Mouse (Mus musculus) megakaryocyte, embryonic 14.5 days (primary cell): ENCODE results near the gene Platr17.
"Not testable (repeated sequence)": the region's sequence is repeated elsewhere in the genome, so short reads cannot be mapped to it uniquely, and the experiment has no call there.

Experiments
- FLI1 ChIP-seq: IDR thresholded peaks from 2 replicates; pipeline ENCODE4 v1.6.1; 2012; ENCODE audit warnings: low read length, inconsistent platforms, mixed read lengths
- GATA1 ChIP-seq: IDR thresholded peaks from 3 replicates; pipeline ENCODE4 v1.6.1; 2012; ENCODE audit warnings: mixed read lengths, low read length, inconsistent platforms, borderline replicate concordance

GRCm38 (mm10) chr17:33887802-33888201 is 17.1 kb upstream of the Platr17 start:
- TF ChIP-seq GATA1, FLI1: not testable (repeated sequence)
